Mouse (Mus musculus): ENCODE data around the gene Gm11007. TPM values are rescaled to one million over a fixed set of nuclear protein-coding genes. Genes with fewer than 3 reads are reported as not detected.

Gene Gm11007
- not detected for polyA plus RNA-seq (2015; fragmentation: Illumina TruSeq; extraction: RNeasy Lipid Tissue Mini Kit (QIAGEN cat#74804); ENCODE audit: insufficient read depth, low replicate concordance)

GRCm38 (mm10) chr2:175643678-175644077, at the start of gene Gm11007:
Gm11007 (plus strand) TSS chr2:175643978.

Other genes starting within 250 kb of the Gm11007 start
- gene Gm4724, start 208.2 kb upstream of the Gm11007 start, polyA plus RNA-seq (2015; fragmentation: Illumina TruSeq; extraction: RNeasy Lipid Tissue Mini Kit (QIAGEN cat#74804); ENCODE audit: insufficient read depth, low replicate concordance), result 20.2 TPM
- 11.9 TPM for gene Zfp965, start 174.0 kb upstream of the Gm11007 start, polyA plus RNA-seq (2015; fragmentation: Illumina TruSeq; extraction: RNeasy Lipid Tissue Mini Kit (QIAGEN cat#74804); ENCODE audit: insufficient read depth, low replicate concordance)
- not detected for gene Zfp969, start 59.7 kb downstream of the Gm11007 start, polyA plus RNA-seq (2015; fragmentation: Illumina TruSeq; extraction: RNeasy Lipid Tissue Mini Kit (QIAGEN cat#74804); ENCODE audit: insufficient read depth, low replicate concordance)
- not detected for gene Gm2007, start 97.6 kb downstream of the Gm11007 start, polyA plus RNA-seq (2015; fragmentation: Illumina TruSeq; extraction: RNeasy Lipid Tissue Mini Kit (QIAGEN cat#74804); ENCODE audit: insufficient read depth, low replicate concordance)
- gene Gm14288, start 157.1 kb downstream of the Gm11007 start, polyA plus RNA-seq (2015; fragmentation: Illumina TruSeq; extraction: RNeasy Lipid Tissue Mini Kit (QIAGEN cat#74804); ENCODE audit: insufficient read depth, low replicate concordance), result 13.6 TPM
- gene Gm6710, start 225.2 kb downstream of the Gm11007 start, polyA plus RNA-seq (2015; fragmentation: Illumina TruSeq; extraction: RNeasy Lipid Tissue Mini Kit (QIAGEN cat#74804); ENCODE audit: insufficient read depth, low replicate concordance), result 7.6 TPM